9 mouse cellular contexts compared by ENCODE assay signal in genomic region chr3:123353183-123353582, GRCm38 (mm10). TPM values are rescaled to one million over a fixed set of nuclear protein-coding genes. Genes with fewer than 3 reads are reported as not detected.
DNase-seq lines count a peak whose midpoint lies in the region; ATAC-seq and TF ChIP-seq lines count a peak whose summit lies in the region.
"Had no signal": no experiment of that assay in that cellular context is flagged by ENCODE, and none has a peak within 500 bp of the region (broad histone marks: within the 10 kb centered on the region; RNA-seq: fewer than 3 reads in every experiment).

No protein-coding gene starts in this region.

- ATAC-seq in erythroid progenitor cell, adult 5-6 weeks (replicated peaks; ENCODE audit: low FRiP score, poor library complexity, severe bottlenecking), result no peak

- TF ChIP-seq POLR2A in brain, embryonic 14.5 days (IDR thresholded peaks at IDR 0.05; ENCODE audit: borderline replicate concordance, extremely low read depth, insufficient read depth, insufficient read length, poor library complexity, severe bottlenecking), result no peak

- H3K27ac ChIP-seq in gastrocnemius, adult 2 months, result peak overlapping the region; percentile 49

- no peak for DNase-seq in gastrocnemius, adult 2 months
- DNase-seq in gastrocnemius, postnatal 25 days, result no peak
- DNase-seq in ovary, postnatal 14 days (ENCODE audit: low spot score), result peak; percentile 20
- no peak for DNase-seq in ovary, postnatal 36 days (ENCODE audit: low spot score)
- DNase-seq in brain, embryonic 14.5 days (ENCODE audit: low read depth), result peak; percentile 84
- DNase-seq in hindlimb bud, embryonic 11.5 days (ENCODE audit: extremely low spot score, low read depth, low spot score), result peak; percentile 44
- peak; percentile 71 for DNase-seq in mesoderm, embryonic 11.5 days (ENCODE audit: low read depth, low spot score)

- intact Hi-C loops in gastrocnemius, adult 2 months (cut with DNase I), result loop anchor here (2.0 to 10.0 kb wide), 3 partner anchors 26 to 408 kb away; no protein-coding TSS in a partner anchor

- TF ChIP-seq CTCF in gastrocnemius, adult 2 months (IDR thresholded peaks at IDR 0.05), result peak; percentile 70
- TF ChIP-seq CTCF in brain, embryonic 14.5 days (IDR thresholded peaks at IDR 0.05; ENCODE audit: borderline replicate concordance, extremely low read depth, insufficient read depth, insufficient read length), result peak; percentile 43; the same call in 1 of the 2 replicates

- H3K4me3 ChIP-seq in gastrocnemius, adult 2 months, result no peak overlapping the region
- H3K4me3 ChIP-seq: myocyte had no signal

RNA-seq across cellular contexts. Expression of gene Mettl14, which starts 32.7 kb away (rescaled TPM):
- total RNA-seq in gastrocnemius, adult 2 months (2021), result 10 to 100 TPM in 1 of 2 experiments, 1 to 10 TPM in 1; 9.0 to 12.7 TPM
- 1 to 10 TPM; 5.7 to 8.3 TPM for total RNA-seq in gastrocnemius, postnatal 25 days (2021)
- polyA plus RNA-seq in brain, embryonic 14.5 days (2012; rRNA removed), result 15.7 and 15.9 TPM in 2 replicates
- 13.0 and 13.4 TPM in 2 replicates for total RNA-seq in erythroid progenitor cell, adult 5-6 weeks (2015; ENCODE audit: low replicate concordance)
- total RNA-seq in erythroid progenitor cell, adult 5-6 weeks (2017; ENCODE audit: low replicate concordance), result 19.1 and 22.5 TPM in 2 replicates

Comparison
In these comparisons a context has a peak if more than half of its experiments do, and no peak if none do; other contexts are left out.
1. DNase-seq: peak in ovary, postnatal 14 days (single experiment), brain, embryonic 14.5 days (single experiment), hindlimb bud, embryonic 11.5 days (single experiment) and mesoderm, embryonic 11.5 days (single experiment); none in gastrocnemius, adult 2 months (single experiment), gastrocnemius, postnatal 25 days (single experiment) and ovary, postnatal 36 days (single experiment).